Mouse (Mus musculus): ENCODE measurements around the gene Efna5. TPM values are rescaled to one million over a fixed set of nuclear protein-coding genes. Genes with fewer than 3 reads are reported as not detected.

Efna5 gene
- total RNA-seq, 2 experiments from 2014 or later, result 1.5 to 1.6 TPM

- DNase-seq, result no peak
- intact Hi-C loops (cut with DNase I; ENCODE audit: low total_unique reads), result no loop called here
Measured at GRCm38 (mm10) chr17:62676832-62677231, 204.3 kb downstream of the Efna5 start.

- no peak for DNase-seq
- intact Hi-C loops (cut with DNase I; ENCODE audit: low total_unique reads), result no loop called here
Measured at GRCm38 (mm10) chr17:62676409-62676808, 204.7 kb downstream of the Efna5 start.

GRCm38 (mm10) chr17:62675811-62676255, 205.3 kb downstream of the Efna5 start:
- intact Hi-C loops (cut with DNase I; ENCODE audit: low total_unique reads), result no loop called here
- no peak for DNase-seq

GRCm38 (mm10) chr17:62672068-62672467, 209.0 kb downstream of the Efna5 start:
- intact Hi-C loops (cut with DNase I; ENCODE audit: low total_unique reads), result no loop called here
- DNase-seq, result no peak

- no peak for DNase-seq
- intact Hi-C loops (cut with DNase I; ENCODE audit: low total_unique reads), result no loop called here
Measured at GRCm38 (mm10) chr17:62666761-62667160, 214.4 kb downstream of the Efna5 start.

- DNase-seq, result no peak
- intact Hi-C loops (cut with DNase I; ENCODE audit: low total_unique reads), result no loop called here
Measured at GRCm38 (mm10) chr17:62665823-62666222, 215.3 kb downstream of the Efna5 start.

- intact Hi-C loops (cut with DNase I; ENCODE audit: low total_unique reads), result no loop called here
- no peak for DNase-seq
Measured at GRCm38 (mm10) chr17:62664709-62665108, 216.4 kb downstream of the Efna5 start.

GRCm38 (mm10) chr17:62661801-62662200, 219.3 kb downstream of the Efna5 start:
- no peak for DNase-seq

GRCm38 (mm10) chr17:62659501-62660175, 221.5 kb downstream of the Efna5 start:
- no peak for DNase-seq
- intact Hi-C loops (cut with DNase I; ENCODE audit: low total_unique reads), result no loop called here

More at GRCm38 (mm10) chr17:62661801-62662200, 219.3 kb downstream of the Efna5 start:
- intact Hi-C loops (cut with DNase I; ENCODE audit: low total_unique reads), result no loop called here

GRCm38 (mm10) chr17:62657832-62658630, 223.1 kb downstream of the Efna5 start:
- DNase-seq, result no peak
- intact Hi-C loops (cut with DNase I; ENCODE audit: low total_unique reads), result no loop called here

GRCm38 (mm10) chr17:62657051-62657450, 224.1 kb downstream of the Efna5 start:
- intact Hi-C loops (cut with DNase I; ENCODE audit: low total_unique reads), result no loop called here
- no peak for DNase-seq

GRCm38 (mm10) chr17:62656591-62656990, 224.5 kb downstream of the Efna5 start:
- intact Hi-C loops (cut with DNase I; ENCODE audit: low total_unique reads), result no loop called here
- DNase-seq, result no peak

GRCm38 (mm10) chr17:62655819-62656355, 225.2 kb downstream of the Efna5 start:
- DNase-seq, result no peak
- intact Hi-C loops (cut with DNase I; ENCODE audit: low total_unique reads), result no loop called here

GRCm38 (mm10) chr17:62652451-62652850, 228.7 kb downstream of the Efna5 start:
- DNase-seq, result no peak
- intact Hi-C loops (cut with DNase I; ENCODE audit: low total_unique reads), result no loop called here

- no peak for DNase-seq
- intact Hi-C loops (cut with DNase I; ENCODE audit: low total_unique reads), result no loop called here
Measured at GRCm38 (mm10) chr17:62651696-62652095, 229.4 kb downstream of the Efna5 start.

GRCm38 (mm10) chr17:62649293-62649950, 231.7 kb downstream of the Efna5 start:
- intact Hi-C loops (cut with DNase I; ENCODE audit: low total_unique reads), result no loop called here
- DNase-seq, result no peak

GRCm38 (mm10) chr17:62646836-62647235, 234.3 kb downstream of the Efna5 start:
- intact Hi-C loops (cut with DNase I; ENCODE audit: low total_unique reads), result no loop called here

GRCm38 (mm10) chr17:62642447-62643145, 238.5 kb downstream of the Efna5 start:
- intact Hi-C loops (cut with DNase I; ENCODE audit: low total_unique reads), result no loop called here
- no peak for DNase-seq

More at GRCm38 (mm10) chr17:62646836-62647235, 234.3 kb downstream of the Efna5 start:
- DNase-seq, result no peak

- DNase-seq, result no peak
- intact Hi-C loops (cut with DNase I; ENCODE audit: low total_unique reads), result no loop called here
Measured at GRCm38 (mm10) chr17:62640654-62641053, 240.5 kb downstream of the Efna5 start.

Measured in gastrocnemius, postnatal 14 days (tissue).